Mouse (Mus musculus): ENCODE results near the gene Fam76a.
A peak's percentile ranks its signal among the peaks of the same experiment; 100 is the strongest.

Gene Fam76a

GRCm38 (mm10) chr4:132922558-132923008 lies at the start of gene Fam76a:
Gene Fam76a, minus strand, starts transcription at chr4:132922558.
- DNase-seq (ENCODE audit: low read depth, low spot score), result peak; percentile 100

GRCm38 (mm10) chr4:132972101-132972500 lies 49.7 kb upstream of the Fam76a start:
- DNase-seq (ENCODE audit: low read depth, low spot score), result peak; percentile 74

DNA sequence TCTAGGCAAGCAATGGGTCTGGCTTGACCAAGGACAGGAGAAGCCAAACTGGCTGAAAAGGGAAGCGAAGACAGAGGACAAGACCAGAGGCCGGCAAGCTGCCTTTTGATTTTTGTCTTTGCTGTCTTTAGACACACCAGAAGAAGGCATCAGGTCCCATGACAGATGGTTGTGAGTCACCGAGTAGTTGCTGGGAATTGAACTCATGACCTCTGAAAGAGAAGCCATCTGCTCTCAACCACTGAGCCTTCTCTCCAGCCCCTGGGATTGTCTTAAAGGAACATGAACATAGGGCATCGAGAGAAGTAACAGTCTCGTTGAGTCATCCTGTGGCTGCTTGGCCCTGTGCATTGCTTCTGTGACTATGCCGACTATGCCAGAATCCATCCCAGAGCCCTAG lies 49.2 kb upstream of the Fam76a start:
- DNase-seq (ENCODE audit: low read depth, low spot score), result peak; percentile 20

DNA sequence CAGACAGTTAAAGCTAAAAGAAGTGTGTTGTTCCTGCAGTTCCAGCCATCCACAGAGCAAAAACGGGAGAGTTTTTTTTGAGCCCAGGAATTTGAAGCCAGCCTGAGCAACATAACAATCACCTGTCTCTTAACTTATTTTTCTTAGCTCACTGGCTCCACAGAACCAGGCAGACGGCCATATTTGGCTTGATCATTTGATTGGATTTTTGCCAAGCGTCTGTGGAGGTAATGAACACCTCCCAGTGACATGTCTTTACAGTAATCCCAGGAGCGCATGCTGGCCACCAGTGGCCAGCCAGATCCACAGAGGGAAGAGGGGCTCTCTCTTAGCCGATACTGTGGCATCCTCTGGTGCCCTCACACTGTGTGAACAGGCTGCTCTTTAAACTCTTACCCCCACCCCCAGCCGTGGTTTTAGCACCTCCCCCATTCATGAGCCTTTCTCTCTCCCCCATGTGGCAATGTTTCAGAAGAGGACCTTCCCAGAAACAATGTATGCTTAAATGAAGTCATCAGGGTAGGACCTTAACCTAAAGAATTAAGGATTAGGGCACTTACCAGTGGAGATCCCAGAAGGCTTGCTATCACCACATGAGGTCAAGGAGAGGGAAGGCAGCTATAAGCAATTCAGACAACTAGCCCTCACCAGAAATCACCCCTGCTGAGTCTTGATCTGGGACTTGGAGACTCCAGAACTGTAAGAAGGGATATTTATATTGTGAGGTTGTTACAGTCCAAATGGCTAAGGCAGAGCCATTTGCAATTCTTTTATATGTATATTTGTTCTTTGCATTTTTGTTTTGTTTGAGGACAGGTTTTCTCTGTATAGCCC lies 46.0 kb upstream of the Fam76a start:
- no peak for DNase-seq (ENCODE audit: low read depth, low spot score)

DNA sequence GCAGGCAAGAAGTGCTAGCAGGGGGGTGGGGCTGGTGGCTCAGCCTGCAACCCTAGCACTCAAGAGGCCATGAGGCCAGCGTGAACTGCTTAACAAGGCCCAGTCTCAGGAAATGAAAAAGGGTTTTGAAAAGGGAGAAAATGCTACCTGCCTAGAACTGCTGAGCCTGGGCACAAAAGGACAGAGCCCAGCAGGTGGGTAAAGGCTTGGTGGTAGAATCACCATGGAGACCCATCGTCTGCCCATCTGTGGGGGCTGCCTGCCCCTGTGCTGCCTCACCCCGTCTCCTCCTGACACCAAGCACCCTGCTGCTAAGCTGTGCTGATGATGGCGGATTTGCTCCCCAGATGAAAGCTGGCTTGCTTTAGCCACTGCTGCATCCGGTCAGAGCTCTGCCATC lies 42.1 kb upstream of the Fam76a start:
- DNase-seq (ENCODE audit: low read depth, low spot score), result no peak

DNA sequence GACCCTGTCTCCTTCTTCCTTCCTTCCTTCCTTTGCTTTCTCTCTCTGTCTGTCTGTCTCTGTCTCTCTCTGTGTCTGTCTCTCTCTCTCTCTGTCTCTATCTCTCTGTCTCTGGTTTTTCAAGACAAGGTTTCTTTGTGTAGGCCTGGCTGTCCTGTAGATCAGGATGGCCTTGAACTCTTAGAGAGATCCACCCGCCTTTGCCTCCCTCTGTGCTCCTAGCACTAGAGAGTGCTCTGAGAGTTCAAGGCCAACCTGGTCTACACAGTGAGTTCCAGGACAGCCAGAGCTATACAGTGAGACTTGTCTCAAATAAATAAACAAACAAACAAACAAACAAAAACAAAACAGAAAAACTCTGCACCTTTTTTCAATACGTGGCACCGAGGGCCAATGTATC lies 41.7 kb upstream of the Fam76a start:
- no peak for DNase-seq (ENCODE audit: low read depth, low spot score)

GRCm38 (mm10) chr4:132963436-132963835 lies 41.1 kb upstream of the Fam76a start:
- no peak for DNase-seq (ENCODE audit: low read depth, low spot score)

DNA sequence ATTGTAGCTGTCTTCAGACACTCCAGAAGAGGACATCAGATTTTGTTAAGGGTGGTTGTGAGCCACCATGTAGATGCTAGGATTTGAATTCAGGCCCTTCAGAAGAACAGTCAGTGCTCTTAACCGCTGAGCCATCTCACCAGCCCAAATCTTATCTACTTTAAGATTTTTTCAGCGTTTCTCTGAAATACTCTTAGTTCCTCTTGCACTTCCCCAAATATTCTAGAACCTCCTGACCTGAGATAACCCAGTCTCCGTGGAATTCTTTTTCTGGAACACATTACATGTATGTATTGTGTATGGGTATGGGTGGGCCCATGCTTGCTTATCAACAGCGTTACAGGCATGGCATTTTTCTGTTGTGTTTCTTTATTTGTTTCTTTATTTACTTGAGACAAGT lies 40.3 kb upstream of the Fam76a start:
- DNase-seq (ENCODE audit: low read depth, low spot score), result no peak

- no peak for DNase-seq (ENCODE audit: low read depth, low spot score)
These were observed 39.5 kb upstream of the Fam76a start for GRCm38 (mm10) chr4:132961866-132962265.

- DNase-seq (ENCODE audit: low read depth, low spot score), result no peak
These were observed 38.7 kb upstream of the Fam76a start for GRCm38 (mm10) chr4:132960864-132961639.

DNA sequence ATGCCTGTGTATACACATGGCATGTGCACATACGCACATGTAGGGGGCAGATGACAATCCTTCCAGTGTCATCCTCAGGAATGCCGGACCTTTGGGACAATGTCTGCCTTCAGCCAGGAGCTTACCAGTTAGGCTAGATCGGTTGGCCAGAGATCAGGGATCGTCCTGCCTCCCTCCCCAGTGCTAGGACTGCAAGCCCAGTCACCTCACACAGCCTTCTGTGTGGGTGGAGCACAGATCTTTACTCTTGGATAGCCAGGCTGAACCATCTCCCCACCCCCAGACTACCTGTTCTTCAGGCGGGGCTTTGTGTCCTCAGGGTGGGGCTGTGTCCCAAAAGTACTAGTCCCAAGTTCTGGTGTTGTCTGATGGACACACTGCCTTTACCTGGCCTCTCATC lies 38.0 kb upstream of the Fam76a start:
- DNase-seq (ENCODE audit: low read depth, low spot score), result no peak

- DNase-seq (ENCODE audit: low read depth, low spot score), result no peak
These were observed 37.3 kb upstream of the Fam76a start for GRCm38 (mm10) chr4:132959679-132960045.

- no peak for DNase-seq (ENCODE audit: low read depth, low spot score)
These were observed 36.7 kb upstream of the Fam76a start for GRCm38 (mm10) chr4:132958741-132959678.

GRCm38 (mm10) chr4:132955395-132955791 lies 33.0 kb upstream of the Fam76a start:
- no peak for DNase-seq (ENCODE audit: low read depth, low spot score)

DNA sequence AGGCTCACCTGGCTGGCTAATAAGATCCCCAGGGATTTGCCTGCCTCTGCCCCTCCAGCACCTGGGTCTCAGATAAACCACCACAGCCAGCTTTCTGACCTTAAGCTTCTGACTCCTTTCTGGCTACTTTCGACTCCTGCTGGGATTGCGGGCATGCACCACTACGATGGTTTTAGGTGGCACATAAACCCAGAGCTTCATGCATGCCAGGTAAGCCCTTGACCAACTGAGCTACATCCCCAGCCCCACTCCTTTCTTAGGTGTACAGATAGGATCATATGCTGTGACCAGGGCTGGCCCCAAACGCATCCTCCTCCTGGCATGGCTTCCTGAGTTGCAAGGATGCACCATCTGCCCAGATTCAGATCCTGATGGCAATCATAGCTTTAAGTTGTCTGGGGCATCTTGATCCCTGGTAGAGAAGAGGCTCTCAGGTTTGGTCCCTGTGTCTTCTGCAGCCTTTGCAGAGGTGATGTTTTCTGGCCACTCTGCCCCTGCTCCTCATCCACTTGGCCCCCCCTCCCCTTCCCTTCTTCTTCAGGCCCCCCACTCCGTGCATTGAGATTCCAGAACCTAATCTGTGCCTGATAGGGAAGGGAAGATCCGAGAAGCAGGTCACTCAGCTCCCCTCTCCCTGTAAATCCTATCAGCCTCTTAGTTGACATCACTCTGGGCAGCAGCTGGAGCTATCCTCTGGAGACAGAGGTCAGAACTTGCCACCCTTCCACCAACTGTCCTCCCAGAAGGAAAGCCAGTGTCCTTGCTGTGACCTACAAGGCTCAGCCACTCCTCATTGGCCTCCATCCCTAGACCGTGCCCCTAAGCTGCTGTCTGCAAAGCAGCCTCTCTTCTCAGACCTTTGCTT lies 32.4 kb upstream of the Fam76a start:
- no peak for DNase-seq (ENCODE audit: low read depth, low spot score)

DNA sequence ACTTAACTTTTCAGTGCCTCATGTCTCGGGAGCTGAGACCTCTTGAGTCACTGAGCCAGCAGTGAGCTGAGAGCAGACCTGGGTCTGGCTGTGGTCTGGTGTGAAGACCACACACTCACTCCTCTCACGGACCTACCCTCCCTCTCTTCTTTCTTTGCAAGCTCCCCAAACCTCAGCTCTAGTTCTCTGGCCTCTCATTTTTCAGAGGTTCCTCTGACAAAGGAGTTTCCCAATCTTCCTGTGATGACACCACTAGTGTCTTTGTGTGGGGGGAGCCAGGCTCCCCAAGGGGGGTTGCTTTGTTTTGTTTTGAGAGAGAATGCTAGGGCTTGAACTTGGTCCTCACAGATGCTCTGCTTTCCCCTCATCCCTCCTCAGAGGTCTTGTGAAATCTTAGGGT lies 28.6 kb upstream of the Fam76a start:
- no peak for DNase-seq (ENCODE audit: low read depth, low spot score)

GRCm38 (mm10) chr4:132949882-132950532 lies 27.6 kb upstream of the Fam76a start:
- DNase-seq (ENCODE audit: low read depth, low spot score), result no peak

DNA sequence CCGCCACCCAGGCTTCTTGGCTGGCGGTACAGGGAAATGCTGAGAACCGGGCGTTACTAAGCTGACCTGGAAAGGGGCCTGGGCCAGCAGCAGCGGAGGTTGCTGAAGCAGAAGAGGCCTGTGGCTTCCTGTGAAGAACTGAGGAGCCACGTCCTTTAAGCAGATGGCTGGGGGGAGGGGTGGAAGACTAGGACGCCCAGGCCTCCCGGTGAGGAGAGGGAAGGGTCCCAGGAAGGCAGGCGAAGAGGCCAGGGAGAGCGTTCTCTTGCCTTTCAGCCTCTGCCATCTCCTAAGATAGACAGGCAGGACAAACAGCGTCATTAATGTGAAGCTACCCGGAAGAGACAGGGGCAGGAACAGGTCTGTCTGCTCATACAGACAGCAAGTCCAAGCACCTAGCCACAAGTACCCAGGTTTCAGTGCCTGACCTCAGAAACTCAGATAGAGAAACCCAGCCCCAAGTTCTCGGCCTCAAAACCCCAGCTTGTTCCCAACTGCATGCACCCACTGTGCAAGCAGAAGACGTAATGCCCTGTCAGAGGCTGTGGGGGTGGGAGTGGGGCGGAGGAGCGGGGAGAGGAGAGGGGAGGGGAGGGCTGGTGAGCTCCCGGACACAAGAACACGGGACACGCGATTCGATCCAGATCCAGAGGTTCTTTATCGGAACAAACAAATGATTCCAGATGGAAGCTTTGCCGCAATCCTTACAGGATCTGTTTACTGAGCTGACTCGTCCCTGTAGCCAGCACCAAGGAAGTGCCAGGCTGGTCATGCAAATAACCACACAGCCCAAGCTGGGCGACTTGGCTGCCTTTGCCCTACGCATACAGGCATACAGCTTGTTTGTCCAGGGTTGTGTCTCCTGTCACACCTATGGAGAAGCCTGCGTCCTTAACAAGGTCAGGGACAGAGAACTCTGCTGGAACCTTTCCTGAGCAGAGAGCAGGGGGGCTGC lies 24.0 kb upstream of the Fam76a start:
- peak; percentile 76 for DNase-seq (ENCODE audit: low read depth, low spot score)
